Mouse (Mus musculus): ENCODE data around the gene Ccnf.

Ccnf gene

GRCm38 (mm10) chr17:24225851-24226250 lies 25.4 kb downstream of the Ccnf start:
- DNase-seq (ENCODE audit: low read depth in 2 of 2, low spot score in 2 of 2): no peak

- no peak for DNase-seq (ENCODE audit: low read depth in 2 of 2, low spot score in 2 of 2)
Measured at GRCm38 (mm10) chr17:24224741-24225140, 26.5 kb downstream of the Ccnf start.

- DNase-seq (ENCODE audit: low read depth in 2 of 2, low spot score in 2 of 2): no peak
Measured at GRCm38 (mm10) chr17:24223513-24223912, 27.8 kb downstream of the Ccnf start.

GRCm38 (mm10) chr17:24222653-24223052 lies 28.6 kb downstream of the Ccnf start:
- no peak for DNase-seq (ENCODE audit: low read depth in 2 of 2, low spot score in 2 of 2)

GRCm38 (mm10) chr17:24220435-24221411 lies 30.6 kb downstream of the Ccnf start, which contains the start of gene Tedc2:
TSS of gene Tedc2 (minus strand) at chr17:24220851.
- DNase-seq (ENCODE audit: low read depth in 2 of 2, low spot score in 2 of 2): peak; percentile 79 to 84

GRCm38 (mm10) chr17:24216836-24217235 lies 34.4 kb downstream of the Ccnf start:
- DNase-seq (ENCODE audit: low read depth in 2 of 2, low spot score in 2 of 2): no peak

- no peak for DNase-seq (ENCODE audit: low read depth in 2 of 2, low spot score in 2 of 2)
Measured at GRCm38 (mm10) chr17:24213186-24213585, 38.1 kb downstream of the Ccnf start.

GRCm38 (mm10) chr17:24212441-24213018 lies 38.8 kb downstream of the Ccnf start:
- no peak for DNase-seq (ENCODE audit: low read depth in 2 of 2, low spot score in 2 of 2)

- DNase-seq (ENCODE audit: low read depth in 2 of 2, low spot score in 2 of 2): no peak
Measured at GRCm38 (mm10) chr17:24211631-24212440, 39.4 kb downstream of the Ccnf start.

- no peak for DNase-seq (ENCODE audit: low read depth in 2 of 2, low spot score in 2 of 2)
Measured at GRCm38 (mm10) chr17:24210591-24210990, 40.7 kb downstream of the Ccnf start.

GRCm38 (mm10) chr17:24209916-24210240 lies 41.4 kb downstream of the Ccnf start:
- no peak for DNase-seq (ENCODE audit: low read depth in 2 of 2, low spot score in 2 of 2)

- DNase-seq (ENCODE audit: low read depth in 2 of 2, low spot score in 2 of 2): no peak
Measured at GRCm38 (mm10) chr17:24209043-24209915, 42.0 kb downstream of the Ccnf start, which contains the start of gene Ntn3. TSS of gene Ntn3 (minus strand) at chr17:24209531.

GRCm38 (mm10) chr17:24208641-24209042 lies 42.6 kb downstream of the Ccnf start:
- DNase-seq (ENCODE audit: low read depth in 2 of 2, low spot score in 2 of 2): no peak

- DNase-seq (ENCODE audit: low read depth in 2 of 2, low spot score in 2 of 2): no peak
Measured at GRCm38 (mm10) chr17:24207768-24208640, 43.3 kb downstream of the Ccnf start.

- DNase-seq (ENCODE audit: low read depth in 2 of 2, low spot score in 2 of 2): no peak
Measured at GRCm38 (mm10) chr17:24206451-24207351, 44.6 kb downstream of the Ccnf start.

- DNase-seq (ENCODE audit: low read depth in 2 of 2, low spot score in 2 of 2): no peak
Measured at GRCm38 (mm10) chr17:24205908-24206361, 45.3 kb downstream of the Ccnf start.

- DNase-seq (ENCODE audit: low read depth in 2 of 2, low spot score in 2 of 2): peak; percentile 74 to 75
Measured at GRCm38 (mm10) chr17:24205284-24205888, 45.9 kb downstream of the Ccnf start, which contains the start of gene Tbc1d24. TSS of gene Tbc1d24 (minus strand) at chr17:24205562.

- DNase-seq (ENCODE audit: low read depth in 2 of 2, low spot score in 2 of 2): no peak
Measured at GRCm38 (mm10) chr17:24204846-24205245, 46.4 kb downstream of the Ccnf start.

Measured in CD8-positive naive resting alpha-beta T cell, adult 2 months (primary cell).